Mouse (Mus musculus) midbrain, embryonic 12.5 days (tissue): Measurements from ENCODE around the gene Ehbp1. TPM values are rescaled to one million over a fixed set of nuclear protein-coding genes. Genes with fewer than 3 reads are reported as not detected.

Experiments used
- ATAC-seq: fragments of 200-750 bp; cut with Nextera tagmentation; 2 replicates; pipeline ENCODE4 v1.8.0; 2017; ENCODE audit warnings: low read depth, moderate TSS enrichment, moderate library complexity; ENCODE audit not compliant: low FRiP score
- H3K27ac ChIP-seq: fragments of 300-500 bp; sonication (generic); replicated peaks from 2 replicates; pipeline ENCODE4 v1.5.1; 2016; ENCODE audit warnings: mild to moderate bottlenecking
- H3K27me3 ChIP-seq: fragments of 300-500 bp; sonication (generic); 2 replicates; pipeline ENCODE4 v1.6.1; 2016; ENCODE audit warnings: mild to moderate bottlenecking
- H3K36me3 ChIP-seq: fragments of 300-500 bp; sonication (generic); 2 replicates; pipeline ENCODE4 v1.6.1; 2016
- H3K4me1 ChIP-seq: fragments of 300-500 bp; sonication (generic); 2 replicates; pipeline ENCODE4 v1.6.1; 2016
- H3K4me2 ChIP-seq: fragments of 300-500 bp; sonication (generic); replicated peaks from 2 replicates; pipeline ENCODE4 v1.6.1; 2016; ENCODE audit warnings: mild to moderate bottlenecking, moderate library complexity
- H3K4me3 ChIP-seq: fragments of 300-500 bp; sonication (generic); 2 replicates; pipeline ENCODE4 v1.5.1; 2016; ENCODE audit warnings: mild to moderate bottlenecking
- H3K9ac ChIP-seq: fragments of 300-500 bp; sonication (generic); replicated peaks from 2 replicates; pipeline ENCODE4 v1.6.1; 2016; ENCODE audit warnings: mild to moderate bottlenecking, moderate library complexity
- H3K9me3 ChIP-seq: fragments of 300-500 bp; sonication (generic); 2 replicates; pipeline ENCODE4 v1.6.1; 2016; ENCODE audit warnings: mild to moderate bottlenecking
- WGBS: fragments of 180-500 bp; shearing (Covaris S2); methylation state at CpG from one replicate; pipeline ENCODE4 v1.1.7; 2016; 5-methylcytosine and 5-hydroxymethylcytosine counted together
- polyA plus RNA-seq: library from polyadenylated mRNA; unstranded; fragments of >200 nt; fragmentation: Nextera tagmentation; extraction: Ambion mirVana; gene quantifications from 2 replicates; pipeline ENCODE4 v1.2.1, GENCODE M21; 2016

Ehbp1 gene
- 20.0 and 20.7 TPM in 2 replicates for polyA plus RNA-seq

GRCm38 (mm10) chr11:22342242-22343207 is at the start of gene Ehbp1:
Gene Ehbp1 (minus strand): TSS chr11:22342292.
- ATAC-seq: no peak
- WGBS: 65% methylated on average over 2 of the region's 2 CpGs
- Histone ChIP-seq H3K9ac (no peak within 1 kb of the TSS), H3K36me3 (no peaks in the 10 kb centered on the region), H3K27ac (no peak within 1 kb of the TSS), H3K27me3 (no peaks in the 10 kb centered on the region), H3K4me1 (peaks cover 6% of the 10 kb centered on the region), H3K9me3 (no peaks in the 10 kb centered on the region), H3K4me2 (no peak within 1 kb of the TSS), H3K4me3 (no peak within 1 kb of the TSS)

- WGBS: 89% methylated on average over 6 of the region's 6 CpGs
- no peak for ATAC-seq
- H3K9ac ChIP-seq: no peak overlapping the region
These were observed 45.5 kb upstream of the Ehbp1 start for GRCm38 (mm10) chr11:22387472-22388098.

DNA sequence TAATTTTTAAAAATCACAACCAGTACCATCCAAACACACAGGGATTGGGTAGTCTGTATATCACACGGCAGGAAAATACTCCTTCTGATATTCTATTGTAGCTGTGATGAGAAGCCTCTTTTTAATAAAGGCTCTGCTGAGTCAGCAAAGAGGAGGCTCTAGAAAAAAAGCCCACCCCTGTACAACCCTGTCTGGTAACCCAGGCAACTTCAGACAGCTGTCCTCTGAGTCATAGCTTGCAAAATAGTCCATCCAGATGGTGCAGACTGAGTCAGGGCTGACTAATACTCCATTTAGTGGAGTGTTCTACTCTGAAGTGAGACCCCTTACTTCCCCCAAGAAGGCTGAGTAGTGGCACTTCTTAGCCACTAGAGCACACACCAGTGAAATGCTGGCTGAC is 41.4 kb upstream of the Ehbp1 start:
- no peak for ATAC-seq
- 84% methylated on average over 1 of the region's 1 CpGs for WGBS
- Histone ChIP-seq H3K4me3 (no peak overlapping the region), H3K9ac (no peak overlapping the region), H3K9me3 (no peaks in the 10 kb centered on the region), H3K27ac (no peak overlapping the region), H3K36me3 (no peaks in the 10 kb centered on the region), H3K4me2 (no peak overlapping the region), H3K4me1 (no peaks in the 10 kb centered on the region), H3K27me3 (no peaks in the 10 kb centered on the region)

More at GRCm38 (mm10) chr11:22387472-22388098, 45.5 kb upstream of the Ehbp1 start:
- no peak overlapping the region for H3K27ac ChIP-seq
- H3K27me3 ChIP-seq: no peaks in the 10 kb centered on the region
- H3K4me3 ChIP-seq: no peak overlapping the region
- no peaks in the 10 kb centered on the region for H3K9me3 ChIP-seq
- H3K4me2 ChIP-seq: no peak overlapping the region
- no peaks in the 10 kb centered on the region for H3K4me1 ChIP-seq
- H3K36me3 ChIP-seq: no peaks in the 10 kb centered on the region

GRCm38 (mm10) chr11:22374811-22375210 is 32.7 kb upstream of the Ehbp1 start:
- no peaks in the 10 kb centered on the region for H3K36me3 ChIP-seq
- H3K9me3 ChIP-seq: no peaks in the 10 kb centered on the region
- H3K27ac ChIP-seq: no peak overlapping the region
- H3K4me2 ChIP-seq: no peak overlapping the region
- H3K9ac ChIP-seq: no peak overlapping the region
- no peak for ATAC-seq
- no peaks in the 10 kb centered on the region for H3K27me3 ChIP-seq
- no peaks in the 10 kb centered on the region for H3K4me1 ChIP-seq
- WGBS: 75% methylated on average over 2 of the region's 2 CpGs
- no peak overlapping the region for H3K4me3 ChIP-seq

GRCm38 (mm10) chr11:22373290-22373674 is 31.2 kb upstream of the Ehbp1 start:
- H3K9ac ChIP-seq: no peak overlapping the region
- no peaks in the 10 kb centered on the region for H3K9me3 ChIP-seq
- H3K36me3 ChIP-seq: no peaks in the 10 kb centered on the region
- 78% methylated on average over 3 of the region's 3 CpGs for WGBS
- H3K4me1 ChIP-seq: no peaks in the 10 kb centered on the region
- no peak for ATAC-seq
- no peak overlapping the region for H3K4me2 ChIP-seq
- no peak overlapping the region for H3K27ac ChIP-seq
- H3K4me3 ChIP-seq: no peak overlapping the region
- H3K27me3 ChIP-seq: no peaks in the 10 kb centered on the region

- Histone ChIP-seq H3K36me3 (no peaks in the 10 kb centered on the region), H3K9me3 (no peaks in the 10 kb centered on the region), H3K27ac (no peak overlapping the region), H3K4me2 (no peak overlapping the region), H3K27me3 (no peaks in the 10 kb centered on the region), H3K9ac (no peak overlapping the region), H3K4me1 (no peaks in the 10 kb centered on the region), H3K4me3 (no peak overlapping the region)
- no peak for ATAC-seq
- 96% methylated on average over 1 of the region's 1 CpGs for WGBS
These were observed 30.7 kb upstream of the Ehbp1 start for GRCm38 (mm10) chr11:22372609-22373289.

DNA sequence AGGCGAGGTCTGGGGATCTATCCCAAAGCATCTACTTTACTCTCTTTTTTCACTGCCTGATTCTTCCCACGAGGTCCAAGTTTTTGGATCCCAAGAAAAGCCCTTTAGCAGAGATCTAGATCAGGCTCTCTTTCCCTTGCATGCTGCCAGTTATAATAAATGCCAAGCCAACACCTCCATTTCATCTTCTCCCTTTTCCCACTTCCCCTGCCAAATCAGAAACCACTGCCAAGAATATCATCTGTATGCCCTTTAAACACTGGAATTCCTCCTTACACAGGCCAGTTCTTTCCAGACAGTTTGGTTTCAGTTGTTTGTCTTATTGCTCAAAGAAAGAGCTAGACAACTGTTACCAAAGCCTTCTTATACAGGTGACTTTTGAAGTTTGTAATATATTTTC is 27.7 kb upstream of the Ehbp1 start:
- no peaks in the 10 kb centered on the region for H3K36me3 ChIP-seq
- no peak overlapping the region for H3K27ac ChIP-seq
- 82% methylated on average over 2 of the region's 2 CpGs for WGBS
- H3K9ac ChIP-seq: no peak overlapping the region
- H3K27me3 ChIP-seq: no peaks in the 10 kb centered on the region
- no peak overlapping the region for H3K4me3 ChIP-seq
- no peak overlapping the region for H3K4me2 ChIP-seq
- no peaks in the 10 kb centered on the region for H3K4me1 ChIP-seq
- H3K9me3 ChIP-seq: no peaks in the 10 kb centered on the region
- ATAC-seq: no peak

- Histone ChIP-seq H3K4me1 (no peaks in the 10 kb centered on the region), H3K36me3 (no peaks in the 10 kb centered on the region), H3K4me3 (no peak overlapping the region), H3K27me3 (no peaks in the 10 kb centered on the region), H3K9me3 (no peaks in the 10 kb centered on the region), H3K9ac (no peak overlapping the region), H3K27ac (no peak overlapping the region), H3K4me2 (no peak overlapping the region)
- no peak for ATAC-seq
- 93% methylated on average over 3 of the region's 3 CpGs for WGBS
These were observed 26.5 kb upstream of the Ehbp1 start for GRCm38 (mm10) chr11:22368621-22369020.

GRCm38 (mm10) chr11:22366486-22366885 is 24.4 kb upstream of the Ehbp1 start:
- WGBS: 89% methylated on average over 2 of the region's 2 CpGs
- no peak overlapping the region for H3K9ac ChIP-seq
- H3K4me2 ChIP-seq: no peak overlapping the region
- no peaks in the 10 kb centered on the region for H3K27me3 ChIP-seq
- no peaks in the 10 kb centered on the region for H3K4me1 ChIP-seq
- H3K27ac ChIP-seq: no peak overlapping the region
- H3K9me3 ChIP-seq: no peaks in the 10 kb centered on the region
- no peak for ATAC-seq
- no peak overlapping the region for H3K4me3 ChIP-seq
- H3K36me3 ChIP-seq: no peaks in the 10 kb centered on the region

- Histone ChIP-seq H3K27me3 (no peaks in the 10 kb centered on the region), H3K9ac (no peak overlapping the region), H3K4me2 (no peak overlapping the region), H3K27ac (no peak overlapping the region), H3K36me3 (no peaks in the 10 kb centered on the region), H3K4me1 (peaks cover 3% of the 10 kb centered on the region; the same call in 1 of the 2 replicates), H3K4me3 (no peak overlapping the region), H3K9me3 (no peaks in the 10 kb centered on the region)
- WGBS: 91% methylated on average over 6 of the region's 6 CpGs
- ATAC-seq: no peak
These were observed 12.0 kb upstream of the Ehbp1 start for GRCm38 (mm10) chr11:22353962-22354621.

- ATAC-seq: no peak
- no peak overlapping the region for H3K27ac ChIP-seq
- WGBS: 66% methylated on average over 2 of the region's 2 CpGs
- H3K9me3 ChIP-seq: no peaks in the 10 kb centered on the region
- H3K4me3 ChIP-seq: no peak overlapping the region
- no peaks in the 10 kb centered on the region for H3K36me3 ChIP-seq
- no peak overlapping the region for H3K9ac ChIP-seq
- H3K4me2 ChIP-seq: no peak overlapping the region
- H3K4me1 ChIP-seq: peaks cover 25% of the 10 kb centered on the region
- no peaks in the 10 kb centered on the region for H3K27me3 ChIP-seq
These were observed 7.9 kb upstream of the Ehbp1 start for GRCm38 (mm10) chr11:22349945-22350344.
